16 mouse cellular contexts compared by ENCODE assay signal in genomic region chr6:128890948-128891355, GRCm38 (mm10). TPM values are rescaled to one million over a fixed set of nuclear protein-coding genes. Genes with fewer than 3 reads are reported as not detected.
DNase-seq lines count a peak whose midpoint lies in the region; ATAC-seq and TF ChIP-seq lines count a peak whose summit lies in the region.
"Had no signal": no experiment of that assay in that cellular context is flagged by ENCODE, and none has a peak within 500 bp of the region (broad histone marks: within the 10 kb centered on the region; RNA-seq: fewer than 3 reads in every experiment).

TSS of gene BC035044 (minus strand) at chr6:128891126.

- no peak within 1 kb of the TSS for H3K9ac ChIP-seq in heart, postnatal 0 days (replicated peaks; ENCODE audit: low read depth, low read length)
- H3K9ac ChIP-seq in heart, embryonic 12.5 days = no peak within 1 kb of the TSS
- H3K9ac ChIP-seq in stomach, postnatal 0 days (ENCODE audit: low read length) = no peak within 1 kb of the TSS
- H3K9ac ChIP-seq: hindbrain, embryonic 13.5 days; midbrain, embryonic 15.5 days had no signal

- WGBS in heart, postnatal 0 days = 46% methylated on average over 2 of the region's 2 CpGs
- WGBS in heart, embryonic 12.5 days = 55% methylated on average over 2 of the region's 2 CpGs
- 77% methylated on average over 2 of the region's 2 CpGs for WGBS in stomach, postnatal 0 days

- H3K27me3 ChIP-seq in heart, postnatal 0 days (ENCODE audit: control insufficient read depth, insufficient read depth, low read length) = no peaks in the 10 kb centered on the region
- H3K27me3 ChIP-seq in heart, embryonic 12.5 days (replicated peaks) = no peaks in the 10 kb centered on the region
- no peaks in the 10 kb centered on the region for H3K27me3 ChIP-seq in stomach, postnatal 0 days (ENCODE audit: control insufficient read depth, insufficient read depth, low read length)
- H3K27me3 ChIP-seq: hindbrain, embryonic 13.5 days; midbrain, embryonic 15.5 days; Patski had no signal

- TF ChIP-seq EP300 in heart, postnatal 0 days (IDR thresholded peaks at IDR 0.05; ENCODE audit: low read depth) = no peak
- TF ChIP-seq EP300 in stomach, postnatal 0 days (optimal IDR thresholded peaks at IDR 0.05) = no peak

- no peak for TF ChIP-seq CTCF in heart, postnatal 0 days (IDR thresholded peaks at IDR 0.05; ENCODE audit: low read depth)
- no peak for TF ChIP-seq CTCF in stomach, postnatal 0 days (IDR thresholded peaks at IDR 0.05; ENCODE audit: low read depth)

- H3K4me2 ChIP-seq in heart, postnatal 0 days (ENCODE audit: low read depth, low read length) = no peak within 1 kb of the TSS
- H3K4me2 ChIP-seq in heart, embryonic 12.5 days = no peak within 1 kb of the TSS
- no peak within 1 kb of the TSS for H3K4me2 ChIP-seq in stomach, postnatal 0 days (replicated peaks; ENCODE audit: low read depth)
- H3K4me2 ChIP-seq: hindbrain, embryonic 13.5 days; midbrain, embryonic 15.5 days had no signal

- ATAC-seq in heart, postnatal 0 days (ENCODE audit: insufficient read depth, low read depth) = no peak
- ATAC-seq in heart, embryonic 12.5 days (ENCODE audit: insufficient number of reproducible peaks, low FRiP score) = no peak
- ATAC-seq in common myeloid progenitor, adult 5-6 weeks (replicated peaks; ENCODE audit: low read depth, poor library complexity, severe bottlenecking) = peak; percentile 59
- ATAC-seq in megakaryocyte progenitor cell, adult 5-6 weeks (replicated peaks; ENCODE audit: poor library complexity) = peak; percentile 59
- no peak for ATAC-seq in stomach, postnatal 0 days (ENCODE audit: low FRiP score, low TSS enrichment)
- ATAC-seq: midbrain, embryonic 15.5 days; Patski had no signal

- H3K27ac ChIP-seq in heart, postnatal 0 days (ENCODE audit: low read depth) = no peak within 1 kb of the TSS; the same call in 1 of the 2 replicates
- no peak within 1 kb of the TSS for H3K27ac ChIP-seq in heart, embryonic 12.5 days (ENCODE audit: poor library complexity, severe bottlenecking)
- H3K27ac ChIP-seq in stomach, postnatal 0 days (replicated peaks) = no peak within 1 kb of the TSS
- H3K27ac ChIP-seq: heart, adult 2 months; hindbrain, embryonic 13.5 days; kidney, postnatal 0 days; midbrain, embryonic 15.5 days had no signal

- H3K9me3 ChIP-seq in heart, postnatal 0 days (replicated peaks; ENCODE audit: control insufficient read depth, low read length) = no peaks in the 10 kb centered on the region
- H3K9me3 ChIP-seq in heart, embryonic 12.5 days (replicated peaks) = no peaks in the 10 kb centered on the region
- H3K9me3 ChIP-seq in stomach, postnatal 0 days (ENCODE audit: control insufficient read depth, low read length) = no peaks in the 10 kb centered on the region
- H3K9me3 ChIP-seq: hindbrain, embryonic 13.5 days; midbrain, embryonic 15.5 days had no signal

- DNase-seq in heart, postnatal 0 days (ENCODE audit: low spot score) = no peak
- peak; percentile 54 for DNase-seq in thymus, postnatal 14 days
- no peak for DNase-seq in stomach, postnatal 0 days (ENCODE audit: low spot score)
- no peak for DNase-seq in embryo, embryonic 9.5 days (ENCODE audit: extremely low spot score)
- no peak for DNase-seq in layer of hippocampus, adult 9-10 months (ENCODE audit: low spot score)
- DNase-seq: adrenal gland, postnatal 14 days; cerebellum, adult 8-10 months; lung, adult 2 months had no signal

- no peaks in the 10 kb centered on the region for H3K36me3 ChIP-seq in heart, postnatal 0 days (replicated peaks; ENCODE audit: control insufficient read depth, insufficient read depth, low read length)
- H3K36me3 ChIP-seq in heart, embryonic 12.5 days = no peaks in the 10 kb centered on the region
- H3K36me3 ChIP-seq in stomach, postnatal 0 days (ENCODE audit: control insufficient read depth, insufficient read depth, low read length) = no peaks in the 10 kb centered on the region
- H3K36me3 ChIP-seq: hindbrain, embryonic 13.5 days; midbrain, embryonic 15.5 days had no signal

- no peaks in the 10 kb centered on the region for H3K4me1 ChIP-seq in heart, postnatal 0 days (ENCODE audit: control insufficient read depth, insufficient read depth)
- H3K4me1 ChIP-seq in heart, embryonic 12.5 days (replicated peaks) = no peaks in the 10 kb centered on the region
- no peaks in the 10 kb centered on the region for H3K4me1 ChIP-seq in stomach, postnatal 0 days (replicated peaks; ENCODE audit: control insufficient read depth, insufficient read depth)
- H3K4me1 ChIP-seq: hindbrain, embryonic 13.5 days; midbrain, embryonic 15.5 days had no signal

- peak within 1 kb of the TSS; percentile 4; the same call in 1 of the 2 replicates for H3K4me3 ChIP-seq in heart, postnatal 0 days (ENCODE audit: low read depth, low read length)
- H3K4me3 ChIP-seq in heart, embryonic 12.5 days = no peak within 1 kb of the TSS
- H3K4me3 ChIP-seq in stomach, postnatal 0 days (ENCODE audit: low read depth, low read length) = no peak within 1 kb of the TSS
- H3K4me3 ChIP-seq: heart, adult 2 months; hindbrain, embryonic 13.5 days; midbrain, embryonic 15.5 days had no signal

RNA-seq across cellular contexts. Expression of gene BC035044, which starts in this region (rescaled TPM):
- 0.08 TPM in 1 of 2 replicates, not detected in the other for total RNA-seq in heart, postnatal 0 days (2014; rRNA removed; ENCODE audit: low replicate concordance)
- polyA plus RNA-seq in heart, postnatal 0 days (2015; fragmentation: Nextera tagmentation; extraction: Ambion mirVana) = 0.10 TPM in 1 of 2 replicates, not detected in the other
- 0.68 TPM in 1 of 2 replicates, not detected in the other for polyA plus RNA-seq in heart, embryonic 12.5 days (2016; fragmentation: Nextera tagmentation; extraction: Ambion mirVana)
- total RNA-seq in common myeloid progenitor, adult 5-6 weeks (2017) = 213 and 215 TPM in 2 replicates
- total RNA-seq in megakaryocyte progenitor cell, adult 5-6 weeks (2015) = 237 and 280 TPM in 2 replicates
- 243 and 287 TPM in 2 replicates for total RNA-seq in megakaryocyte progenitor cell, adult 5-6 weeks (2017)
- 0.59 and 0.68 TPM in 2 replicates for polyA plus RNA-seq in stomach, postnatal 0 days (2015; fragmentation: Nextera tagmentation; extraction: Ambion mirVana)
- polyA plus RNA-seq: Patski had no signal

Comparison
In these comparisons a context has a peak if more than half of its experiments do, and no peak if none do; other contexts are left out.
1. RNA of gene BC035044 (total RNA-seq): 237 to 287 TPM in megakaryocyte progenitor cell, adult 5-6 weeks and 213 to 215 TPM in common myeloid progenitor, adult 5-6 weeks; 0.08 TPM in heart, postnatal 0 days; every median in the first group is over 100 times any median in the second.
2. ATAC-seq: peak in common myeloid progenitor, adult 5-6 weeks (single experiment) and megakaryocyte progenitor cell, adult 5-6 weeks (single experiment); none in heart, postnatal 0 days (single experiment), heart, embryonic 12.5 days (single experiment) and stomach, postnatal 0 days (single experiment).